Mouse (Mus musculus): ENCODE results near the gene Bnip3.

GRCm38 (mm10) chr7:138872956-138873355, 36.4 kb downstream of the Bnip3 start:
- no peak for TF ChIP-seq CTCF (IDR thresholded peaks at IDR 0.05; ENCODE audit: low read depth, low read length)
- no peak for TF ChIP-seq GATA1 (IDR thresholded peaks at IDR 0.05; ENCODE audit: borderline replicate concordance, low read length)
- TF ChIP-seq TAL1 (conservative IDR thresholded peaks at IDR 0.05; ENCODE audit: low read depth, low read length) = no peak

All from G1E (cell line).